Mouse (Mus musculus): ENCODE data around the gene A730049H05Rik.

DNA sequence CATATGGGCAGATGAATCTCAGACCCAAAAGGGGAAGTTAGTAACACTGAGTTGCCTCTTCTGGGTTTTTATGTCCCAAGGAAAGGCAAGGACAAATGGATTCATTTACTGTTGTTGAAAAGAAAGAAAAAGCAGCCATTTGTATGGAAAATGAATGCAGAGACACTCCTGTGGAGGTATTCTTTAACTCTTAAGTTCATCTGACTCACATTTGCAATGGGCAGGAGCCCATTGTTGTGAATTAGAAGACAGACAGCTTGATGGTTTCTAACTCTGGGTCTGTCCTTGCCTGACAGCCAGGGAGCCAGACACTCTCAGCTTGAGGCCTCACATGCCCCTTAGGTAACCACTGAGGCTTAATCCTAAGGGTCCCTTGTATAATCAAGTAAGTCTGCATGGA, 4.7 kb upstream of the A730049H05Rik start:
- TF ChIP-seq TAL1 (conservative IDR thresholded peaks at IDR 0.05; ENCODE audit: low read depth, low read length), result no peak
- no peak for TF ChIP-seq CTCF (IDR thresholded peaks at IDR 0.05; ENCODE audit: low read depth, low read length)
- TF ChIP-seq GATA1 (IDR thresholded peaks at IDR 0.05; ENCODE audit: borderline replicate concordance, low read length), result no peak
